ENCODE assay signal across 19 mouse cellular contexts in the genomic region with DNA sequence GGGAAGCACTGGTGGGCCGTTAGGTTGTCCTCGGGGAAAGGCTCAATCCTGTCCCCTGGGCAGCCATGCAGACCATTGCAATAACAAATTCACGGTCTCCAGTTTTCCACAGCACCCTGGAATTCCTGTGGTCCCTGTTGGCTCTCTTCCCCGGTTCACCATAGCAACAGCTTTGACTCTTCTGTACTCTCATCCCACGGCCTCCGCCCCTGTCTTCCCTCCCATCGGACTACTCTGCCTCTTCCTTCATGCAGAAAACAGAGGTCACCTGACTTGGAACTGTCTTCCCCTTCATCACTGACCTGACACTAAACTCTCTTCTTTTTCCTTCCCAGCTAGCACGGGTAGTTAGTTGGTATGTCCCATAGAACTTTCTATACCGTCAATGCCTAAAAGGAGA. TPM values are rescaled to one million over a fixed set of nuclear protein-coding genes. Genes with fewer than 3 reads are reported as not detected.
DNase-seq lines count a peak whose midpoint lies in the region; ATAC-seq and TF ChIP-seq lines count a peak whose summit lies in the region.
"Had no signal": no experiment of that assay in that cellular context is flagged by ENCODE, and none has a peak within 500 bp of the region (broad histone marks: within the 10 kb centered on the region; RNA-seq: fewer than 3 reads in every experiment).

No protein-coding gene starts in this region.

- no peak overlapping the region for H3K4me3 ChIP-seq in embryonic facial prominence, embryonic 14.5 days (ENCODE audit: low read depth, low read length)
- H3K4me3 ChIP-seq in embryonic facial prominence, embryonic 10.5 days: no peak overlapping the region
- no peak overlapping the region for H3K4me3 ChIP-seq in lung, adult 2 months (replicated peaks; ENCODE audit: extremely low read depth, low read depth, low read length)
- no peak overlapping the region for H3K4me3 ChIP-seq in thymus, adult 2 months (ENCODE audit: control insufficient read depth, insufficient read depth, low read length)
- H3K4me3 ChIP-seq: hindbrain, embryonic 12.5 days; limb, embryonic 15.5 days; liver, embryonic 15.5 days had no signal

- H3K36me3 ChIP-seq in embryonic facial prominence, embryonic 14.5 days (ENCODE audit: control insufficient read depth, insufficient read depth, low read length): no peaks in the 10 kb centered on the region
- H3K36me3 ChIP-seq in embryonic facial prominence, embryonic 10.5 days (replicated peaks): no peaks in the 10 kb centered on the region
- H3K36me3 ChIP-seq in thymus, adult 2 months (ENCODE audit: control insufficient read depth, insufficient read depth, low read length): no peaks in the 10 kb centered on the region
- H3K36me3 ChIP-seq: embryonic facial prominence, embryonic 12.5 days; hindbrain, embryonic 12.5 days; limb, embryonic 15.5 days; liver, embryonic 15.5 days; midbrain, embryonic 13.5 days had no signal

- ATAC-seq in embryonic facial prominence, embryonic 14.5 days (ENCODE audit: low read depth): no peak
- ATAC-seq: forebrain, embryonic 14.5 days; midbrain, embryonic 13.5 days had no signal

- WGBS in embryonic facial prominence, embryonic 14.5 days: 72% methylated on average over 9 of the region's 9 CpGs
- WGBS in embryonic facial prominence, embryonic 10.5 days: 87% methylated on average over 9 of the region's 9 CpGs
- 68% methylated on average over 9 of the region's 9 CpGs for WGBS in lung, adult 2 months
- 85% methylated on average over 9 of the region's 9 CpGs for WGBS in thymus, adult 2 months

- H3K4me2 ChIP-seq in embryonic facial prominence, embryonic 14.5 days (ENCODE audit: low read depth, low read length): no peak overlapping the region

- H3K9ac ChIP-seq in embryonic facial prominence, embryonic 14.5 days (ENCODE audit: low read depth, low read length): no peak overlapping the region
- H3K9ac ChIP-seq: embryonic facial prominence, embryonic 12.5 days; hindbrain, embryonic 12.5 days; limb, embryonic 15.5 days; liver, embryonic 15.5 days; midbrain, embryonic 13.5 days had no signal

- no peak overlapping the region for H3K27ac ChIP-seq in embryonic facial prominence, embryonic 14.5 days (replicated peaks; ENCODE audit: low read depth, low read length)
- H3K27ac ChIP-seq in embryonic facial prominence, embryonic 10.5 days (replicated peaks): no peak overlapping the region
- no peak overlapping the region for H3K27ac ChIP-seq in thymus, adult 2 months (ENCODE audit: control insufficient read depth, insufficient read depth, low read length)
- H3K27ac ChIP-seq: embryonic facial prominence, embryonic 12.5 days; hindbrain, embryonic 12.5 days; layer of hippocampus, adult 2 months; limb, embryonic 15.5 days; liver, embryonic 15.5 days; midbrain, embryonic 13.5 days had no signal

- TF ChIP-seq POLR2A in lung, adult 2 months (IDR thresholded peaks at IDR 0.05; ENCODE audit: borderline replicate concordance, extremely low read depth, low read depth, low read length): no peak
- no peak for TF ChIP-seq POLR2A in thymus, adult 2 months (IDR thresholded peaks at IDR 0.05; ENCODE audit: control insufficient read depth, extremely low read depth, insufficient read depth, low read length, poor library complexity)

- TF ChIP-seq CTCF in lung, adult 2 months (IDR thresholded peaks at IDR 0.05; ENCODE audit: insufficient read depth, low read length): no peak
- TF ChIP-seq CTCF in thymus, adult 2 months (IDR thresholded peaks at IDR 0.05; ENCODE audit: borderline replicate concordance, control insufficient read depth, extremely low read depth, insufficient read depth, low read length, poor library complexity): no peak

- no peaks in the 10 kb centered on the region for H3K27me3 ChIP-seq in embryonic facial prominence, embryonic 14.5 days (replicated peaks; ENCODE audit: control insufficient read depth, insufficient read depth, low read length)
- H3K27me3 ChIP-seq in embryonic facial prominence, embryonic 10.5 days (replicated peaks; ENCODE audit: low read depth, poor library complexity, severe bottlenecking): no peaks in the 10 kb centered on the region
- no peaks in the 10 kb centered on the region for H3K27me3 ChIP-seq in thymus, adult 2 months (ENCODE audit: control insufficient read depth, insufficient read depth, low read length)
- H3K27me3 ChIP-seq: embryonic facial prominence, embryonic 12.5 days; hindbrain, embryonic 12.5 days; limb, embryonic 15.5 days; liver, embryonic 15.5 days; midbrain, embryonic 13.5 days had no signal

- peaks cover 7% of the 10 kb centered on the region; the same call in 1 of the 2 replicates for H3K4me1 ChIP-seq in embryonic facial prominence, embryonic 14.5 days (ENCODE audit: control insufficient read depth, insufficient read depth, low read length)
- 0 out of 2 replicates have a peak, but pooled peaks cover 9% of the 10 kb centered on the region for H3K4me1 ChIP-seq in embryonic facial prominence, embryonic 10.5 days
- H3K4me1 ChIP-seq in lung, adult 2 months (ENCODE audit: control insufficient read depth, insufficient read depth, low read length): no peaks in the 10 kb centered on the region
- H3K4me1 ChIP-seq in thymus, adult 2 months (replicated peaks; ENCODE audit: control insufficient read depth, insufficient read depth, low read length): peaks cover 17% of the 10 kb centered on the region
- H3K4me1 ChIP-seq: embryonic facial prominence, embryonic 12.5 days had no signal

- DNase-seq in embryonic facial prominence, embryonic 14.5 days (ENCODE audit: low spot score): peak; percentile 55
- DNase-seq in embryonic facial prominence, embryonic 10.5 days (ENCODE audit: low spot score): no peak
- DNase-seq in lung, postnatal 10 days: peak; percentile 46
- no peak for DNase-seq in lung, adult 2 months
- DNase-seq in Muller cell, postnatal 12 days (ENCODE audit: inconsistent ontology term): peak; percentile 95
- DNase-seq in kidney, postnatal 25 days: peak; percentile 25 to 54
- no peak for DNase-seq in right cerebral cortex, postnatal 36 days (ENCODE audit: low spot score in 2 of 2)
- no peak for DNase-seq in thymus, adult 2 months
- DNase-seq: adrenal gland, adult 8-10 months; cerebellum, adult 9-10 months; gastrocnemius, postnatal 36 days; thymus, postnatal 4 days had no signal

- no peaks in the 10 kb centered on the region for H3K9me3 ChIP-seq in embryonic facial prominence, embryonic 14.5 days (ENCODE audit: control insufficient read depth, low read length)
- H3K9me3 ChIP-seq in embryonic facial prominence, embryonic 10.5 days: no peaks in the 10 kb centered on the region
- H3K9me3 ChIP-seq: embryonic facial prominence, embryonic 12.5 days; hindbrain, embryonic 12.5 days; limb, embryonic 15.5 days; liver, embryonic 15.5 days; midbrain, embryonic 13.5 days had no signal

RNA-seq across cellular contexts. Expression of a gene that starts 7.4 kb away (rescaled TPM):
- 2.1 and 2.3 TPM in 2 replicates for polyA plus RNA-seq in embryonic facial prominence, embryonic 14.5 days (2014; fragmentation: Nextera tagmentation; extraction: Ambion mirVana)
- 0.30 and 0.35 TPM in 2 replicates for polyA plus RNA-seq in embryonic facial prominence, embryonic 10.5 days (2016; fragmentation: Nextera tagmentation; extraction: Ambion mirVana)
- polyA plus RNA-seq in lung, adult 2 months (2012; rRNA removed): 36.5 and 53.2 TPM in 2 replicates
- 12.9 and 18.5 TPM in 2 replicates for polyA plus RNA-seq in thymus, adult 2 months (2012; rRNA removed)

RNA-seq across cellular contexts. Expression of a gene that starts 22.0 kb away (rescaled TPM):
- 36.7 and 38.7 TPM in 2 replicates for polyA plus RNA-seq in embryonic facial prominence, embryonic 14.5 days (2014; fragmentation: Nextera tagmentation; extraction: Ambion mirVana)
- 40.3 and 50.2 TPM in 2 replicates for polyA plus RNA-seq in embryonic facial prominence, embryonic 10.5 days (2016; fragmentation: Nextera tagmentation; extraction: Ambion mirVana)
- polyA plus RNA-seq in lung, adult 2 months (2012; rRNA removed): 2.6 and 6.7 TPM in 2 replicates
- polyA plus RNA-seq in thymus, adult 2 months (2012; rRNA removed): 0.52 and 1.6 TPM in 2 replicates

Comparison
In these comparisons a context has a peak if more than half of its experiments do, and no peak if none do; other contexts are left out.
1. DNase-seq: peak in embryonic facial prominence, embryonic 14.5 days (single experiment), lung, postnatal 10 days (single experiment), Muller cell, postnatal 12 days (single experiment) and kidney, postnatal 25 days (2 of 2); none in embryonic facial prominence, embryonic 10.5 days (single experiment), lung, adult 2 months (single experiment), right cerebral cortex, postnatal 36 days (0 of 2) and thymus, adult 2 months (single experiment).